Mouse (Mus musculus): ENCODE measurements around the gene Umps.

DNA sequence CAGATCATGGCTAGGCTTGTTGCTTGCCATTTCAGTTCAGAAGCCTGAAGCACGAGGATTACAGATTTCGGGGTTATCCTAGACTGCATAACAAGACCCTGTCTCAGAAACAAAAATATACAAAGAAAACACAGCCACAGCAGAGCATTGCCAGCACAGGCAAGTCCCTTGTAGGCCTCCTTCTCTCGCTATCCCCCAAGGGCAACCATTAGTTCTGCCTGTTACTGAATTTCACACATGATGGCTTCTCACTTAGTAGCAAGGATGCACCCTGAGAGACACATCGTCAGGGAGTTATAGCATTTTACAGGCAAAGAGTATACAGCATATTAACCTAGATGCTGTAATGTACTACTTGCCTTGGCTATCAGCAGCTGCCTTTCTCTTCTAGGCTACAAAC is 58.6 kb downstream of the Umps start:
- TF ChIP-seq CTCF (conservative IDR thresholded peaks at IDR 0.05; ENCODE audit: insufficient read depth, insufficient read length, low read depth, low read length), result no peak
- TF ChIP-seq POLR2A (IDR thresholded peaks at IDR 0.05; ENCODE audit: low read depth, low read length), result no peak
